Mouse (Mus musculus): ENCODE measurements at regions not wholly inside any gene's neighbourhood (a gene's known extent, or its start where the extent isn't known, plus 50 kb on each side); places are given as distances from the start of the nearest gene placed in this dataset.

DNA sequence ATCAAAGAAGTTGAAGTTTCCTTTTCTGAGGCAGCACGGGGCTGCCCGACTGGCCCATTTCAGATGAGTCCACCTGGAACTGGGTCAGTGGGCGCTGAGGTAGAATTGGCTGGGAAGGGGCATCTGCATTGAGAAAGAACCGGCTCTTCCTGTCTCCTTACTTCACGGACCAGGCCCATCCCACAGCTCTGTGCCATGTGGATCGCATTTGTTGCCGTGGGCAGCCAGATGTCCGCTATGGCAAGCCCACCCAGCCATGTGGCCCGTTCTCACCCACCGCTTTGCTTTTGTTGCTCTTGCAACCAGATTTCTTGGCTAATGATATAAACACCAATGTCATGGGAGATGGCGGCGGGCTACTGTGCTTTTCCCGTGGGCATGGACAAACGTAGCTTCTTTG lies 256.0 kb downstream of the Etnk1 start:
- Histone ChIP-seq H3K27ac (replicated peaks; ENCODE audit: low read depth, low read length) (no peak overlapping the region), H3K4me1 (ENCODE audit: control insufficient read depth, insufficient read depth, low read length) (no peaks in the 10 kb centered on the region), H3K9me3 (replicated peaks; ENCODE audit: control insufficient read depth, low read length) (no peaks in the 10 kb centered on the region), H3K36me3 (replicated peaks; ENCODE audit: control insufficient read depth, insufficient read depth, low read depth, low read length) (no peaks in the 10 kb centered on the region), H3K4me3 (ENCODE audit: low read depth, low read length) (no peak overlapping the region), H3K4me2 (ENCODE audit: low read depth, low read length) (no peak overlapping the region), H3K9ac (replicated peaks; ENCODE audit: low read length) (no peak overlapping the region), H3K27me3 (ENCODE audit: control insufficient read depth, insufficient read depth, low read length) (no peaks in the 10 kb centered on the region)
- no peak for DNase-seq (ENCODE audit: low spot score)
- ATAC-seq (replicated peaks; ENCODE audit: insufficient number of reproducible peaks, low FRiP score, low TSS enrichment, low read depth) = no peak
- WGBS = 90% methylated on average over 14 of the region's 14 CpGs

DNA sequence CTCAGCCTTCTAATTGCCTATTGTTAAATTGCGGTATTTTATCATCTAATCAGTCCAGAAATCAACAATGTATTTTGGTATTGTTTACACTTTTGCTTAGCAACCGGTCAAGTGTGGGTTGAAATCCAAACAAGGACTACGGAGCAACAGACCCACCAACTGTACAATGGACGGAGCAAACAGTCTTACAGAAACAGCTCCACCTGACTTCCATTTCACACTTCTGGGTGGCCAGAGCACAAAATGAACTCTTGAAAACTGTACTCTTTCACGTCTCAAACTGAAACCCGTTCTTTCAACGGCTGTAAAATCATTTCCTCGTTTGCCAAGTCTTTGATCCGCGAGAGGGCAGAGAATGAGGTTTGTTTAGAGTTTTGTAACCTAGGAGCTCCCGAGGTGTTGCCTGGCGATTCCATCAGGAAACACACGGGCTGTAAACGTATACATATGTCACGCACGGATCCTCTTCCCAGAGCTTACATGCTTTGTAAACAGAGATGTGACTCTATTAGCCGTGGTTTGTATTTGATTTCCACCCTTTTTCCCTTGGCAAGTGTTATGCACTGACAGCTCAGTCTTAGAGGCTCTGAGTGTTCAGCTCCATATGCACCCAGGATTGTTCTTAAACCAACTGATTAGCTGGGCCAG lies 258.3 kb downstream of the Etnk1 start:
- no peak overlapping the region for H3K27ac ChIP-seq (replicated peaks; ENCODE audit: low read depth, low read length)
- no peaks in the 10 kb centered on the region for H3K4me1 ChIP-seq (ENCODE audit: control insufficient read depth, insufficient read depth, low read length)
- H3K9me3 ChIP-seq (replicated peaks; ENCODE audit: control insufficient read depth, low read length) = no peaks in the 10 kb centered on the region
- ATAC-seq (replicated peaks; ENCODE audit: insufficient number of reproducible peaks, low FRiP score, low TSS enrichment, low read depth) (no peak), DNase-seq (ENCODE audit: low spot score) (peak; percentile 10)
- H3K4me3 ChIP-seq (ENCODE audit: low read depth, low read length) = no peak overlapping the region
- H3K4me2 ChIP-seq (ENCODE audit: low read depth, low read length) = no peak overlapping the region
- no peaks in the 10 kb centered on the region for H3K27me3 ChIP-seq (ENCODE audit: control insufficient read depth, insufficient read depth, low read length)
- no peaks in the 10 kb centered on the region for H3K36me3 ChIP-seq (replicated peaks; ENCODE audit: control insufficient read depth, insufficient read depth, low read depth, low read length)
- WGBS = 64% methylated on average over 17 of the region's 17 CpGs
- H3K9ac ChIP-seq (replicated peaks; ENCODE audit: low read length) = no peak overlapping the region

DNA sequence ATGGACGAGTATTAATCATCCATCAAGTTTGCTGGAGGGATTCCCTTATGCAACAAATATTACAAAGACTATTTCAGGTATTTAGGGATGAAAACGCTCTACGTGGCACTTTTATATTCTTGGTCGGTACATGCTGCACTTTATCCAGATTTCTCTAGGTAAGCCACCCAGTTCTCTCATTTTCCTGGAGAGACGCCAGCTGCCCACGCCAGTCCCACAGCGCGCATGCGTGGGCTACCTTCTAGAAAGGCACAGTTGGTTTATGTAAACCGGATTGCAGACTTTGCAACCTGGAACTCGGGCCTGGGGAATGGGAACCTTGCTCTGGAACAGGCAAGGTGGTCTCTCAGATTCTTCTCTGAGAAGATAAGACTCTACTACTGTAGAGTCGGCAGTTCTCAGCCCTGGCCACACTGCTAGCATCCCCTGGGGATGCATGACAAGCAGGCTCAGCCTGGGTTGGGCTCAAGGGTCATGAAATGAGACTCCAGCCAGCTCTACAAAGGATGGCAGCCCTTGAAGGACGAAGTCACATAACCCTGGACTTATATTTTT lies 265.0 kb downstream of the Etnk1 start:
- H3K36me3 ChIP-seq (replicated peaks; ENCODE audit: control insufficient read depth, insufficient read depth, low read depth, low read length) = no peaks in the 10 kb centered on the region
- no peak overlapping the region for H3K4me3 ChIP-seq (ENCODE audit: low read depth, low read length)
- H3K4me1 ChIP-seq (ENCODE audit: control insufficient read depth, insufficient read depth, low read length) = no peaks in the 10 kb centered on the region
- no peak for DNase-seq (ENCODE audit: low spot score)
- WGBS = 88% methylated on average over 13 of the region's 13 CpGs
- H3K9me3 ChIP-seq (replicated peaks; ENCODE audit: control insufficient read depth, low read length) = no peaks in the 10 kb centered on the region
- no peak for ATAC-seq (replicated peaks; ENCODE audit: insufficient number of reproducible peaks, low FRiP score, low TSS enrichment, low read depth)
- H3K4me2 ChIP-seq (ENCODE audit: low read depth, low read length) = no peak overlapping the region
- no peaks in the 10 kb centered on the region for H3K27me3 ChIP-seq (ENCODE audit: control insufficient read depth, insufficient read depth, low read length)
- H3K9ac ChIP-seq (replicated peaks; ENCODE audit: low read length) = no peak overlapping the region
- no peak overlapping the region for H3K27ac ChIP-seq (replicated peaks; ENCODE audit: low read depth, low read length)

DNA sequence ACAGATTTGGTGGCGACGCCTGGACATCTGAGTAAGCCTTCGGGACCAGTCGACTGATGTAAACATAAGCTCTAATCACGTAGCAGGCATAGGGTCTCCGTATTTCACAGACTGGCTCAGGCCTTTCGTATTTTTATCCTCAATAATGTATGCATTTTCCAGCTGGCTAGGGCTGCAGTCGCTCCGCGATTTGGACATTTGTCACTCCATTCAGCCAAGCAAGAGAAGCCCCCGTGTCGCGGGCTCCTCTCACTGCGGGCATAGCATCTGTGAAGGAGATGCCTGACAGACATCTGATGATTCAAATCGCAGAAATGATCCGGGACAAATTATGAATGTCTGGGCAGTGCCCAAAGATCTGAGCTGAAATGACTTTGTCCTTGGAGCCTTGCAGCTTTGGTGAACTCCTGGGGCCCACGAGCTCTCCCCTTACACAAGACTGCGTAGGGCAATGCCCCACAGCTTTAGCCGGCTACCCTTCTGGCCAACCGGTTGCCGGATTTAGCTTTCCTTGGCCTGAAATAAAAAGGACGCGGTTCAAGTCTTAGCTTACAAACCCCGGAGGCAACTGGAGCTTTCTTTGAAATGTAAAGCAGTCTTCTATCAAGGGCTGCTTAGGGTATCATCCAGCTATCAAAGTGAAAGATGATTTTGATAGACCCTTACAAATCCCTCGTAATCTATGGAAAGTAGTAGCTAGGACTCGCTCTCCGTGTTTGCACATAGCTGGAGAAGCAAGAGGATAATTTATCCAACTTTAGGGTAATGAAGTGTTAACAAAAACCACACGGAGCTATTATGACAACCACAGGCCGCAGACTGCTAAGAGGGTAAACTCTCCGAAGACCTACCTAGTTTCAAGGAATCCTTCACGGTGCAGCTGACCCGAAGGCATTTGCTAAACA lies 270.6 kb downstream of the Etnk1 start:
- DNase-seq (ENCODE audit: low spot score) (peak; percentile 45), ATAC-seq (replicated peaks; ENCODE audit: insufficient number of reproducible peaks, low FRiP score, low TSS enrichment, low read depth) (no peak)
- H3K4me2 ChIP-seq (ENCODE audit: low read depth, low read length) = no peak overlapping the region
- H3K9me3 ChIP-seq (replicated peaks; ENCODE audit: control insufficient read depth, low read length) = no peaks in the 10 kb centered on the region
- H3K27me3 ChIP-seq (ENCODE audit: control insufficient read depth, insufficient read depth, low read length) = no peaks in the 10 kb centered on the region
- no peaks in the 10 kb centered on the region for H3K36me3 ChIP-seq (replicated peaks; ENCODE audit: control insufficient read depth, insufficient read depth, low read depth, low read length)
- no peak overlapping the region for H3K4me3 ChIP-seq (ENCODE audit: low read depth, low read length)
- H3K27ac ChIP-seq (replicated peaks; ENCODE audit: low read depth, low read length) = no peak overlapping the region
- H3K4me1 ChIP-seq (ENCODE audit: control insufficient read depth, insufficient read depth, low read length) = 0 out of 2 replicates have a peak, but pooled peaks cover 3% of the 10 kb centered on the region
- H3K9ac ChIP-seq (replicated peaks; ENCODE audit: low read length) = no peak overlapping the region
- WGBS = 60% methylated on average over 32 of the region's 32 CpGs

DNA sequence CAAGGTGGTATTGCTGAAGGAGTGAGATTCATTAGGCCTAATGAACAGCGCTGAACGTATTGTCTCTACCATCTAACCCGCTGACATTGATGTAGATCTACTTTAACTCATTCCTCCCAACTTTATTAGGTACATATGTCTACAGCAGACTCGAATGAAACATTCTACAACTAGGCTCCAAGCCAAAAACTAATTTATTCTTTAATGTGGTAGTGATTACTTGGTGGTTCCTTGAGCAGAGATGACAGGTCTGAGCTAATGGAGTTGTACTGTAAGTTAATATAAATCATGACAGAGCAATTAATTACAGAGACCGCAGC lies 271.2 kb downstream of the Etnk1 start:
- H3K4me3 ChIP-seq (ENCODE audit: low read depth, low read length) = no peak overlapping the region
- H3K36me3 ChIP-seq (replicated peaks; ENCODE audit: control insufficient read depth, insufficient read depth, low read depth, low read length) = no peaks in the 10 kb centered on the region
- no peaks in the 10 kb centered on the region for H3K9me3 ChIP-seq (replicated peaks; ENCODE audit: control insufficient read depth, low read length)
- DNase-seq (ENCODE audit: low spot score) (peak; percentile 67), ATAC-seq (replicated peaks; ENCODE audit: insufficient number of reproducible peaks, low FRiP score, low TSS enrichment, low read depth) (no peak)
- H3K27me3 ChIP-seq (ENCODE audit: control insufficient read depth, insufficient read depth, low read length) = no peaks in the 10 kb centered on the region
- H3K4me1 ChIP-seq (ENCODE audit: control insufficient read depth, insufficient read depth, low read length) = 0 out of 2 replicates have a peak, but pooled peaks cover 3% of the 10 kb centered on the region
- no peak overlapping the region for H3K4me2 ChIP-seq (ENCODE audit: low read depth, low read length)
- WGBS = 53% methylated on average over 5 of the region's 5 CpGs
- no peak overlapping the region for H3K9ac ChIP-seq (replicated peaks; ENCODE audit: low read length)
- H3K27ac ChIP-seq (replicated peaks; ENCODE audit: low read depth, low read length) = no peak overlapping the region

DNA sequence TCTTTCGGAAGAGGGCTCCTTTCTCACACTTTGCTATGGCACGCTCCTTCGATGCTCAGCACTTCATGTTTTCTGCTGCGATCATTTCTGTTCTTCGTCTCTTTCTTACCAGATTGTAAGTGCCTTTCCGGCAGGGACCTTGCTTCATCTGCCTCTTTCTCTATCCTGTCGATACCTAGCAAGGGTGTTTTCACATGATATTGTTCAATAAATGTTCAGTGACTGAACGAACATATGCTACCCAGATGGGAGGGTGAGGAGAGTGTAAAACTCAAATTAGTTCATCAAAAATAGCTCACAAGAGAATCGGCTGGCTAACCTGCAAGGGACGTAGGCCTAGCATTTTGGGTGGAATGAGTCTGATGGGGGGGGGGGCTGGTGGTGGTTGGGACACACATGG lies 272.5 kb downstream of the Etnk1 start:
- ATAC-seq (replicated peaks; ENCODE audit: insufficient number of reproducible peaks, low FRiP score, low TSS enrichment, low read depth) (no peak), DNase-seq (ENCODE audit: low spot score) (no peak)
- Histone ChIP-seq H3K9ac (replicated peaks; ENCODE audit: low read length) (no peak overlapping the region), H3K4me3 (ENCODE audit: low read depth, low read length) (no peak overlapping the region), H3K27me3 (ENCODE audit: control insufficient read depth, insufficient read depth, low read length) (no peaks in the 10 kb centered on the region), H3K4me2 (ENCODE audit: low read depth, low read length) (no peak overlapping the region), H3K27ac (replicated peaks; ENCODE audit: low read depth, low read length) (no peak overlapping the region), H3K4me1 (ENCODE audit: control insufficient read depth, insufficient read depth, low read length) (0 out of 2 replicates have a peak, but pooled peaks cover 3% of the 10 kb centered on the region), H3K9me3 (replicated peaks; ENCODE audit: control insufficient read depth, low read length) (no peaks in the 10 kb centered on the region), H3K36me3 (replicated peaks; ENCODE audit: control insufficient read depth, insufficient read depth, low read depth, low read length) (no peaks in the 10 kb centered on the region)
- WGBS = 85% methylated on average over 10 of the region's 10 CpGs

DNA sequence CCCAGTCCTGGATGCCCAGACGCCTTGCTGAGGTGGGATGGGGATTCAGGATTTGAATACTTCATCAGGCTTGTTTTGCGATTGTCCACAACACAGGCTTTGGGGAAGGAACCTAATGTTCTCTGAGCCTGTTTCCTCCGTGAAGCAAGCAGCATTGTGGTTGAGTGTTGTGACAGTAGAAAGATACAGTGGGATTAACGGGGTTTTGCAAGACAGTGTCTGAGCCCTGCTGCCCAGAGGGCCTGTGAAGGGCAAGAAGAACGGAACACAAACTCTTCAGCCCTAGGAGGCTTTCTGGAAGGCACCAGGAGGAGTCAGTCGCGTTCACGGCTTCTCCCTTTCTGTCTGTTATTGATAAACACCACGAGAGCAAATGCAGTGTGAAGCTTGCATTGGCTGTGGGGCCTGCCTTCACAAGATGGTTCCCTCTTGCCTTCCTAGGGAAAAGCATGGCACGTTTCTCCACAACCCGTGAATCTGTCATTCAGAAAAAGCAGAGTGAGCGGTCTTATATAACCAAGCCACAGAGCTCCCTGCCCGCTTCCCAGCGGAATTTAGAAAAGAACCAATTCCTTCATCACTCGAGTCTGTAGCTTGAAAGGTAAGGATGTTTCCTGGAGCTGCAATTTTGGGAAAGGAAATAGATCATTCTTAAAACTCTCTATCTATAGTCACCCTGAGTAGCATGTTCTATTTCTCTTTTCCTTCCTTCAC lies 273.4 kb downstream of the Etnk1 start:
- H3K4me2 ChIP-seq (ENCODE audit: low read depth, low read length) = no peak overlapping the region
- no peaks in the 10 kb centered on the region for H3K9me3 ChIP-seq (replicated peaks; ENCODE audit: control insufficient read depth, low read length)
- H3K4me3 ChIP-seq (ENCODE audit: low read depth, low read length) = no peak overlapping the region
- no peaks in the 10 kb centered on the region for H3K27me3 ChIP-seq (ENCODE audit: control insufficient read depth, insufficient read depth, low read length)
- H3K9ac ChIP-seq (replicated peaks; ENCODE audit: low read length) = no peak overlapping the region
- 82% methylated on average over 15 of the region's 15 CpGs for WGBS
- no peak overlapping the region for H3K27ac ChIP-seq (replicated peaks; ENCODE audit: low read depth, low read length)
- ATAC-seq (replicated peaks; ENCODE audit: insufficient number of reproducible peaks, low FRiP score, low TSS enrichment, low read depth) (no peak), DNase-seq (ENCODE audit: low spot score) (no peak)
- no peaks in the 10 kb centered on the region for H3K36me3 ChIP-seq (replicated peaks; ENCODE audit: control insufficient read depth, insufficient read depth, low read depth, low read length)
- H3K4me1 ChIP-seq (ENCODE audit: control insufficient read depth, insufficient read depth, low read length) = 0 out of 2 replicates have a peak, but pooled peaks cover 3% of the 10 kb centered on the region

Data from embryonic facial prominence, embryonic 11.5 days (tissue).